Mouse (Mus musculus) midbrain, embryonic 10.5 days (tissue): ENCODE measurements around the gene Rab5b. TPM values are rescaled to one million over a fixed set of nuclear protein-coding genes. Genes with fewer than 3 reads are reported as not detected.
"Not testable (repeated sequence)": the region's sequence is repeated elsewhere in the genome, so short reads cannot be mapped to it uniquely, and the experiment has no call there.

Source experiments
- DNase-seq: peaks from one replicate; pipeline ENCODE4 v3.0.0-alpha.2; 2017; ENCODE audit warnings: low spot score
- H3K27ac ChIP-seq: fragments of 300-500 bp; sonication (generic); replicated peaks from 2 replicates; pipeline ENCODE4 v1.5.1; 2016; ENCODE audit warnings: mild to moderate bottlenecking
- H3K27me3 ChIP-seq: fragments of 300-500 bp; sonication (generic); 2 replicates; pipeline ENCODE4 v1.6.1; 2016; ENCODE audit warnings: low read depth, mild to moderate bottlenecking; ENCODE audit not compliant: poor library complexity, severe bottlenecking
- H3K36me3 ChIP-seq: fragments of 300-500 bp; sonication (generic); 2 replicates; pipeline ENCODE4 v1.6.1; 2016; ENCODE audit warnings: mild to moderate bottlenecking, moderate library complexity
- H3K4me1 ChIP-seq: fragments of 300-500 bp; sonication (generic); 2 replicates; pipeline ENCODE4 v1.6.1; 2016
- H3K4me3 ChIP-seq: fragments of 300-500 bp; sonication (generic); 2 replicates; pipeline ENCODE4 v1.5.1; 2016; ENCODE audit warnings: mild to moderate bottlenecking, moderate library complexity
- H3K9me3 ChIP-seq: fragments of 300-500 bp; sonication (generic); replicated peaks from 2 replicates; pipeline ENCODE4 v1.6.1; 2016; ENCODE audit warnings: mild to moderate bottlenecking
- WGBS: fragments of 180-500 bp; shearing (Covaris S2); methylation state at CpG from one replicate; pipeline ENCODE4 v1.1.7; 2016; 5-methylcytosine and 5-hydroxymethylcytosine counted together
- polyA plus RNA-seq: library from polyadenylated mRNA; unstranded; fragments of >200 nt; fragmentation: Nextera tagmentation; extraction: Ambion mirVana; gene quantifications from 2 replicates; pipeline ENCODE4 v1.2.1, GENCODE M21; 2016

The Rab5b gene
- polyA plus RNA-seq, 1 experiment from 2014 or later: 73.3 TPM

GRCm38 (mm10) chr10:128715559-128716537 lies 19.8 kb upstream of the Rab5b start:
- Histone ChIP-seq H3K27me3 (no peaks in the 10 kb centered on the region), H3K27ac (no peak overlapping the region), H3K4me1 (no peaks in the 10 kb centered on the region), H3K36me3 (no peaks in the 10 kb centered on the region), H3K9me3 (no peaks in the 10 kb centered on the region), H3K4me3 (no peak overlapping the region)
- 88% methylated on average over 19 of the region's 19 CpGs for WGBS
- no peak for DNase-seq

DNA sequence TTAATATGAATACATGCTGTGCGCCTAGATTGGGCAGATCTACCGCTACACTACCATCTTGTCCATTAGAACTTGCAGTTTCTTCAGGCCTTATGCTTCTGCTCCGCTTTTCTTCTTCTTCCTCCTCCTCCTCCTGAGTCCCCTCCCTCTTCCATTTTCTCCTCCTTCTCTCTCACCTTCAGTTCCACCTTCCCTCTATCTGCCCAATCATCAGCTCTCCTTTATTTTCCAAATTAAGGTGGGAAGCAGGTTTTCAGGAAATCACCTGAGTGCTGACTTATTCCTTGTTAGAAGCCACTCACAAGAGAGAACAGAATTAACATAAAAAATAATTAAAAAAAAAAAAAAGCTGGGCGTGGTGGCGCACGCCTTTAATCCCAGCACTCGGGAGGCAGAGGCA lies 15.3 kb upstream of the Rab5b start:
- not testable (repeated sequence) for H3K27ac ChIP-seq, DNase-seq, H3K4me1 ChIP-seq, H3K9me3 ChIP-seq, H3K27me3 ChIP-seq, H3K4me3 ChIP-seq, H3K36me3 ChIP-seq
- WGBS: 94% methylated on average over 7 of the region's 7 CpGs

- H3K27ac ChIP-seq: peak overlapping the region; percentile 90
Observed at GRCm38 (mm10) chr10:128705317-128705693, 9.2 kb upstream of the Rab5b start.

DNA sequence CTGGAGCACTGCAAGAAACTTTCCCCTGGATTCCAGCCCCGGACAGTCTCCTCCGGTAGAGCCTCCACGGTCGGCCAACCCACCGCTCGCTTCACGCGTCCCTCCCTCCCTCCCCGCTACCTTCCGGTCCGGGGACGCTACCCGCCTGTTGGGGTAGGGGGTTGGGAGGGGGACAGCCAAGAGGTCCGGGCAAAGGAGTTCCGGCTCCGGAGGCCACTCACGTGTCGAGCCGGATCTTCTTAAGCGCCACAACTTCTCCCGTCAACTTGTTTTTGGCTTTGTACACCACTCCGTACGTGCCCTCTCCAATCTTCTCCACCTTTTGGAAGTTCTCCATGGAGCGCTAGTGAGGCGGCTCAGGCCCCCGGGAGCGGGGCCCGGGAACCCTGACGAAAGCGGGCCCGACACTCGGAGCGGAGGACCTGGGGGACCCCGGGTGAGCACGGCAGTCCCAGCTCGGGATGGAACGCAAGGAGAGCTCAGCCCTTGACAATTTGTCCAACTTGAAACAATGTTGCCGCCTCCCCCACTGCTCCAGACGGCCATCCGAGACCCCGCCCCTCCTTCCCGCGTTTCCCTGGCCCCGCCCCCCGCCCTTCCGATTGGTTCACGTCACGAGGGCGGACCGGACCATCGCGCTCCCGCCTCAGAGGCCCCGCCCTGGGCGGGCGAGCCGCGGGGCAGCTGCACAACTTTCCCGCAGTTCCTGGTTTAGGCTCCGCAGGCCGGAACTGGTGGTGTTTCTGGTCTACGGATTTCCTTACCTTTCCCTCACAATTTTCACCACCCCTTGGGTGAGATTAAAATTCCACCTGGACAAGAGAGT lies 8.6 kb upstream of the Rab5b start, which contains the start of gene Cdk2:
TSS of gene Cdk2 (minus strand) at position 541 of the 826 bp plus-strand sequence.
- Histone ChIP-seq H3K27ac (peak within 1 kb of the TSS; percentile 90), H3K9me3 (no peaks in the 10 kb centered on the region), H3K27me3 (no peaks in the 10 kb centered on the region), H3K4me1 (peaks cover 36% of the 10 kb centered on the region), H3K4me3 (peak within 1 kb of the TSS; percentile 79), H3K36me3 (peaks cover 39% of the 10 kb centered on the region)
- peak; percentile 97 for DNase-seq
- WGBS: 0% methylated on average over 61 of the region's 62 CpGs

More at GRCm38 (mm10) chr10:128705317-128705693, 9.2 kb upstream of the Rab5b start:
- DNase-seq: no peak
- Histone ChIP-seq H3K36me3 (peaks cover 33% of the 10 kb centered on the region), H3K4me1 (peaks cover 36% of the 10 kb centered on the region), H3K27me3 (no peaks in the 10 kb centered on the region), H3K9me3 (no peaks in the 10 kb centered on the region), H3K4me3 (peak overlapping the region; percentile 79)
- WGBS: 9% methylated on average over 11 of the region's 11 CpGs

DNA sequence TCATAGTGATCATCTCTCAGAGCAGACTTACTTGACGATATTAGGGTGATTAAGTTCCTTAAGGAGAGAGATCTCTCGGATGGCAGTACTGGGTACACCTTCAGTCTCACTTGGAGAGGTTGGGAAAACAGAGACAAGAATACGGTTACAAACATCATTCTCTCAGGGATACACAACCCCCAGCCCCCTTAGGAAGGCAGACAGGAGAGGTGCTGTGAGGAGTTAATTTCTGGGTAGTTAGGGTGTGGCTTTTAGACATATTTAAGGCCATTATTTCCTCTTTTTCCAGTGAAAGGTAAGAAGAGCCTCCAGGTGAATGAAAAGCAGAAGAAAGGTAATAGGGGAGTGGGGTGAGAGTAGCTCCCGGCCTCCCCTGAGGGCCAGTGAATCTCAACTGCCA lies 7.8 kb upstream of the Rab5b start, which contains the start of gene Pmel:
TSS of gene Pmel (plus strand) at position 301 of the 400 bp plus-strand sequence.
- peak within 1 kb of the TSS; percentile 90 for H3K27ac ChIP-seq
- peaks cover 47% of the 10 kb centered on the region for H3K36me3 ChIP-seq
- H3K27me3 ChIP-seq: no peaks in the 10 kb centered on the region
- 29% methylated on average over 4 of the region's 4 CpGs for WGBS
- no peak for DNase-seq
- H3K9me3 ChIP-seq: no peaks in the 10 kb centered on the region
- peaks cover 36% of the 10 kb centered on the region for H3K4me1 ChIP-seq
- H3K4me3 ChIP-seq: peak within 1 kb of the TSS; percentile 79

- 91% methylated on average over 6 of the region's 6 CpGs for WGBS
- H3K4me3 ChIP-seq: no peak overlapping the region
- H3K27me3 ChIP-seq: no peaks in the 10 kb centered on the region
- peaks cover 60% of the 10 kb centered on the region for H3K36me3 ChIP-seq
- peaks cover 36% of the 10 kb centered on the region for H3K4me1 ChIP-seq
- H3K27ac ChIP-seq: no peak overlapping the region
- DNase-seq: no peak
- H3K9me3 ChIP-seq: no peaks in the 10 kb centered on the region
Observed at GRCm38 (mm10) chr10:128702328-128703007, 6.4 kb upstream of the Rab5b start.

DNA sequence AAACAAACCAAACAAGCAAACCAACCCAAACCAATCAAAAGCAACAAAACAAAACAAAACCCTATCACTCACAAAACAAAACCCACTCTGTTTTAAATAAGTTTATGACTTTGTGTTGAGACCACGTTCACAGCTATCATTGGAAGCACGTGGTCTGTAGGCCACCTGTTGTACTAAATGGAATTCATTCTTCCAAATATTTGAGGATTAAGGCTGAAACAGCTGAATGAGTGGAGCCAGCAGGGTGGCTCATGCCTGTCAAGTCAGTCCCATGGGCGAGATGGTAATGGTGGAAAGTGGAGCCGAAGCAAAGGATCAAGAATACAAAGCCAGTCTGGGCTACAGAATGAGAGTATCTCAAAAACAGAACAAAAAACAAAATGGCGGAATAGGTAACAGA lies 4.6 kb upstream of the Rab5b start:
- H3K27me3 ChIP-seq: no peaks in the 10 kb centered on the region
- peaks cover 63% of the 10 kb centered on the region for H3K36me3 ChIP-seq
- H3K4me3 ChIP-seq: no peak overlapping the region
- H3K4me1 ChIP-seq: peaks cover 33% of the 10 kb centered on the region
- 91% methylated on average over 5 of the region's 5 CpGs for WGBS
- H3K9me3 ChIP-seq: no peaks in the 10 kb centered on the region
- H3K27ac ChIP-seq: no peak overlapping the region
- no peak for DNase-seq

DNA sequence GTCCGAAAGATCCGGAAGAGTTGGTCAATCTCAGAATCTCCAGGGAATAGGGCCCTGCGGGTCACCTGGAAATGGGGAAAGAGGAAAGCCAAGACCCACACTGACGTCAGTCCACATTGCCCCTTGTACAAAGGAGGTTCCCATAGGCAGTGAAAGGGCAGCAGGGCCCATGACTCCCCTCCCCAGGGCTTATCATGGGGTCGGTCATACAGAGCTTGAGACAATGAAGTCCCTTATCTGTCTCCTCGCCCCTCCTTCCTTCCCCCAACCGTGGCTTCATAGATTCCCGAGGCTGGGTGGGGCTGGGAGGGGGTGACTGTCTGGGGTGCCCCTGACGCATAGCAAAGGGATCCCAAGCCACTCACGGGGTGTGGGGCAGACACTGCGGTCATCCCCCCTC lies 3.5 kb upstream of the Rab5b start:
- no peaks in the 10 kb centered on the region for H3K9me3 ChIP-seq
- peaks cover 63% of the 10 kb centered on the region for H3K36me3 ChIP-seq
- WGBS: 91% methylated on average over 11 of the region's 11 CpGs

DNA sequence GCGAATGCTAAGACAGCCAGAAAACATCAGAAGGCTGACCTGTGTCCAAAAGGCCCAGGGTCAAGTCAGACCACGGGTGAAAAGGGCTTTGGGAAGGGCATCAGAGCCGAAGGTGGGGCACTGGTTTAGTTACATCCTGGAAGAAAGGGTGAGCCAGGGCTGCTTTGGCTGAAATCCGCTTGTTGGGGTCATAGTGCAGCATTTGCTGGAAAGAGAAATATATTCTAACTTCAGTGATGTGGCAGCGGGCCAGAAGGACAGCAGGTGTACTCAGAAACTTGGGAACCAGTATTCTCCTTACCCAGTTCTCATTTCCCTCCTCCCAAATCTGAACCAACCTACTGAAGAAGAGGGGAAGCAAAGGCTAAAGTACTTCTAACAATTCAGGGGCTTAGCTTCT lies 2.9 kb upstream of the Rab5b start:
- Histone ChIP-seq H3K4me1 (peaks cover 37% of the 10 kb centered on the region), H3K27ac (no peak overlapping the region), H3K27me3 (no peaks in the 10 kb centered on the region), H3K9me3 (no peaks in the 10 kb centered on the region), H3K36me3 (peaks cover 63% of the 10 kb centered on the region), H3K4me3 (no peak overlapping the region)
- 90% methylated on average over 5 of the region's 5 CpGs for WGBS
- no peak for DNase-seq

More for the DNA sequence above, 3.5 kb upstream of the Rab5b start:
- no peak overlapping the region for H3K27ac ChIP-seq
- H3K4me3 ChIP-seq: no peak overlapping the region
- peaks cover 38% of the 10 kb centered on the region for H3K4me1 ChIP-seq
- DNase-seq: no peak
- H3K27me3 ChIP-seq: no peaks in the 10 kb centered on the region

GRCm38 (mm10) chr10:128697072-128697725 lies 1.1 kb upstream of the Rab5b start:
- Histone ChIP-seq H3K27me3 (no peaks in the 10 kb centered on the region), H3K4me1 (peaks cover 21% of the 10 kb centered on the region), H3K9me3 (no peaks in the 10 kb centered on the region), H3K27ac (0 out of 2 replicates have a peak overlapping the region, but pooled peaks have one; percentile 79), H3K36me3 (peaks cover 50% of the 10 kb centered on the region), H3K4me3 (peak overlapping the region; percentile 90; the same call in 1 of the 2 replicates)
- DNase-seq: no peak
- 90% methylated on average over 6 of the region's 6 CpGs for WGBS

GRCm38 (mm10) chr10:128695411-128695991 lies 563 bp downstream of the Rab5b start:
- no peak for DNase-seq
- under 1% methylated on average over 22 of the region's 22 CpGs for WGBS

More at GRCm38 (mm10) chr10:128695411-128695991, 563 bp downstream of the Rab5b start:
- Histone ChIP-seq H3K27ac (peak overlapping the region; percentile 96), H3K4me3 (peak overlapping the region; percentile 90), H3K9me3 (no peaks in the 10 kb centered on the region), H3K36me3 (peaks cover 33% of the 10 kb centered on the region), H3K27me3 (no peaks in the 10 kb centered on the region), H3K4me1 (peaks cover 21% of the 10 kb centered on the region)
